Mouse (Mus musculus): ENCODE measurements around the gene Arfip2.

- TF ChIP-seq CTCF (IDR thresholded peaks at IDR 0.05; ENCODE audit: low read depth) (no peak), EP300 (IDR thresholded peaks at IDR 0.05; ENCODE audit: low read depth) (no peak)
Observed at GRCm38 (mm10) chr7:105633127-105633800, 7.0 kb downstream of the Arfip2 start, which contains the start of gene Trim3.

Measured in liver, embryonic 14.5 days (tissue).